Mouse (Mus musculus) liver, postnatal 0 days (tissue): ENCODE measurements around the gene Rnf41. TPM values are rescaled to one million over a fixed set of nuclear protein-coding genes. Genes with fewer than 3 reads are reported as not detected.

ENCODE experiments used
- ATAC-seq: fragments of 200-750 bp; cut with Nextera tagmentation; 2 replicates; pipeline ENCODE4 v1.8.0; 2017; ENCODE audit warnings: mild to moderate bottlenecking, moderate library complexity
- DNase-seq: peaks from one replicate; pipeline ENCODE4 v3.0.0-alpha.2; 2016
- H3K27ac ChIP-seq: fragments of 300-500 bp; sonication (generic); 2 replicates; pipeline ENCODE4 v1.5.1; 2014; ENCODE audit warnings: antibody characterized with exemption, moderate library complexity, mild to moderate bottlenecking, low read depth
- H3K27me3 ChIP-seq: fragments of 300-500 bp; sonication (generic); 2 replicates; pipeline ENCODE4 v1.6.1; 2014; ENCODE audit warnings: low read length, control low read depth, mixed read lengths; ENCODE audit not compliant: insufficient read depth
- H3K36me3 ChIP-seq: fragments of 300-500 bp; sonication (generic); replicated peaks from 2 replicates; pipeline ENCODE4 v1.6.1; 2014; ENCODE audit warnings: mild to moderate bottlenecking, control low read depth, low read length, moderate library complexity, mixed read lengths; ENCODE audit not compliant: insufficient read depth
- H3K4me1 ChIP-seq: fragments of 300-500 bp; sonication (generic); 2 replicates; pipeline ENCODE4 v1.6.1; 2014; ENCODE audit warnings: antibody characterized with exemption, mild to moderate bottlenecking, control low read depth; ENCODE audit not compliant: insufficient read depth
- H3K4me2 ChIP-seq: fragments of 300-500 bp; sonication (generic); 2 replicates; pipeline ENCODE4 v1.6.1; 2014; ENCODE audit warnings: low read depth, mild to moderate bottlenecking, low read length, moderate library complexity, mixed read lengths
- H3K4me3 ChIP-seq: fragments of 300-500 bp; sonication (generic); 2 replicates; pipeline ENCODE4 v1.5.1; 2014; ENCODE audit warnings: low read depth, low read length
- H3K9ac ChIP-seq: fragments of 300-500 bp; sonication (generic); replicated peaks from 2 replicates; pipeline ENCODE4 v1.6.1; 2014; ENCODE audit warnings: mild to moderate bottlenecking, moderate library complexity
- H3K9me3 ChIP-seq: fragments of 300-500 bp; sonication (generic); 2 replicates; pipeline ENCODE4 v1.6.1; 2016; ENCODE audit warnings: mild to moderate bottlenecking, control low read depth, low read length, mixed read lengths
- CTCF ChIP-seq: sonication (generic); IDR thresholded peaks from 2 replicates; pipeline ENCODE4 v1.5.1; 2016; ENCODE audit warnings: antibody characterized with exemption, low read depth
- EP300 ChIP-seq: IDR thresholded peaks from 2 replicates; pipeline ENCODE4 v1.6.1; 2016; ENCODE audit warnings: antibody characterized with exemption, low read depth, mild to moderate bottlenecking
- WGBS: fragments of 180-500 bp; shearing (Covaris S2); extraction: QIAGEN DNeasy Blood & Tissue Kit; methylation state at CpG from one replicate; pipeline ENCODE4 v1.1.7; 2014; ENCODE audit not compliant: insufficient replicate concordance; 5-methylcytosine and 5-hydroxymethylcytosine counted together
- polyA plus RNA-seq: library from polyadenylated mRNA; unstranded; fragments of >200 nt; fragmentation: Nextera tagmentation; extraction: Ambion mirVana; gene quantifications from 2 replicates; pipeline ENCODE4 v1.2.1, GENCODE M21; 2015

Gene Rnf41
- polyA plus RNA-seq, 1 experiment from 2014 or later: 7.2 TPM

- Histone ChIP-seq H3K27me3 (no peaks in the 10 kb centered on the region), H3K4me2 (no peak overlapping the region), H3K27ac (no peak overlapping the region), H3K4me1 (peaks cover 4% of the 10 kb centered on the region; the same call in 1 of the 2 replicates), H3K36me3 (peaks cover 9% of the 10 kb centered on the region; the same call in 1 of the 2 replicates), H3K9me3 (no peaks in the 10 kb centered on the region), H3K4me3 (no peak overlapping the region), H3K9ac (no peak overlapping the region)
- ATAC-seq: no peak
- no peak for DNase-seq
- TF ChIP-seq EP300 (no peak), CTCF (no peak)
- WGBS: 76% methylated on average over 9 of the region's 9 CpGs
Measured at GRCm38 (mm10) chr10:128401638-128402037, 9.8 kb upstream of the Rnf41 start.

DNA sequence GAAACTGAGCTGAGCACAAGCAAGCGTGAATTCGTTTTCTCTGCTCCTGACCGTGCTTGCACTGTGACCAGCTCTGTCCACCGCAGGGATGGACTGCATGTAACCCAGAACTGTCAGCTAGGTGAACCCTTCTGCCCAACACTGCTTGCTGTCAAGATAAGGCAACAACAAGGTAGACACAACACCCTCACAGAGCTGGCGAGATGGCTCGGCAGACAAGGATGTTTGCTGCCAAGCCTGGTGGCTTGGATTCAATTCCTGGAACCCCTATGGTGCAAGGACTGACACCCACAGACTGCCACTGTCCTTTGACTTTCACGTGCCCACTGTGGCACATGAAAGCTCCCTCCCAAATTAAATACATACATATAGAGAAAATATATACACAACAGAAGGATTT is 7.5 kb upstream of the Rnf41 start:
- Histone ChIP-seq H3K36me3 (peaks cover 12% of the 10 kb centered on the region), H3K9me3 (no peaks in the 10 kb centered on the region), H3K27me3 (no peaks in the 10 kb centered on the region), H3K4me2 (no peak overlapping the region), H3K4me3 (no peak overlapping the region), H3K27ac (no peak overlapping the region), H3K4me1 (no peaks in the 10 kb centered on the region; the same call in none of the 2 replicates), H3K9ac (no peak overlapping the region)
- WGBS: 87% methylated on average over 7 of the region's 7 CpGs
- no peak for DNase-seq
- ATAC-seq: no peak
- no peak for TF ChIP-seq CTCF
- TF ChIP-seq EP300: no peak

- Histone ChIP-seq H3K4me1 (peaks cover 26% of the 10 kb centered on the region), H3K9ac (peak overlapping the region; percentile 78), H3K27ac (peak overlapping the region; percentile 48), H3K4me2 (peak overlapping the region; percentile 94), H3K4me3 (peak overlapping the region; percentile 78), H3K27me3 (no peaks in the 10 kb centered on the region), H3K9me3 (no peaks in the 10 kb centered on the region), H3K36me3 (peaks cover 12% of the 10 kb centered on the region)
- TF ChIP-seq EP300 (no peak), CTCF (no peak)
- 18% methylated on average over 35 of the region's 35 CpGs for WGBS
- DNase-seq (no peak), ATAC-seq (no peak; the same call in 1 of the 2 replicates)
Measured at GRCm38 (mm10) chr10:128408591-128409535, 2.6 kb upstream of the Rnf41 start.

GRCm38 (mm10) chr10:128409692-128410559 is 1.5 kb upstream of the Rnf41 start:
- peak; percentile 88 for ATAC-seq
- Histone ChIP-seq H3K27ac (peak overlapping the region; percentile 86), H3K9ac (peak overlapping the region; percentile 82), H3K36me3 (peaks cover 15% of the 10 kb centered on the region), H3K27me3 (no peaks in the 10 kb centered on the region), H3K4me1 (peaks cover 30% of the 10 kb centered on the region), H3K4me3 (peak overlapping the region; percentile 78), H3K4me2 (peak overlapping the region; percentile 94), H3K9me3 (no peaks in the 10 kb centered on the region)
- peak; percentile 96 for DNase-seq
- TF ChIP-seq EP300 (peak; percentile 56; the same call in 1 of the 2 replicates), CTCF (peak; percentile 82)
- 4% methylated on average over 36 of the region's 36 CpGs for WGBS

- no peak for TF ChIP-seq EP300
- no peak for TF ChIP-seq CTCF
- WGBS: 19% methylated on average over 4 of the region's 4 CpGs
- no peaks in the 10 kb centered on the region for H3K27me3 ChIP-seq
- H3K9me3 ChIP-seq: no peaks in the 10 kb centered on the region
- peak overlapping the region; percentile 86 for H3K27ac ChIP-seq
- H3K4me3 ChIP-seq: peak overlapping the region; percentile 78
- ATAC-seq: no peak
- peaks cover 30% of the 10 kb centered on the region for H3K4me1 ChIP-seq
- peak overlapping the region; percentile 82 for H3K9ac ChIP-seq
- peak overlapping the region; percentile 94 for H3K4me2 ChIP-seq
- H3K36me3 ChIP-seq: peaks cover 16% of the 10 kb centered on the region
- DNase-seq: no peak
Measured at GRCm38 (mm10) chr10:128410560-128410845, 954 bp upstream of the Rnf41 start.

DNA sequence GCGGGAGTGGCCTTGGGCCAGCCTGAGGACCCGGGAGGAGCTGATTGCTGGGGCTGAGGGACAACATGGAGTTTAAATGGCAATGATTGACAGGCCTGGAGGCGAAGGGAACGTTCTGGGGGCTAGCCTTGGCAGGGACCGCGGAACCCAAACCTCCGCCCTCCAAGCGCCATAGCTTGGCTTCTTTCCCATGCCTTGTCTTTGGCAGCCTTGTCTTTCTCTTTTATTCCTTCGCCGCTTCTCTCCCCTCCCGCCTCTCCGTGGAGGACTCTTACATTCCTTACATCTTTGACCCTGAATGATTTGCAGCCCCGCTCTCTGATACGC is 561 bp downstream of the Rnf41 start:
- WGBS: 3% methylated on average over 14 of the region's 14 CpGs
- TF ChIP-seq EP300 (no peak), CTCF (no peak)
- H3K27ac ChIP-seq: peak overlapping the region; percentile 86; the same call in 1 of the 2 replicates
- H3K36me3 ChIP-seq: peaks cover 21% of the 10 kb centered on the region
- H3K9me3 ChIP-seq: no peaks in the 10 kb centered on the region
- ATAC-seq (no peak), DNase-seq (no peak)
- peaks cover 30% of the 10 kb centered on the region for H3K4me1 ChIP-seq
- H3K27me3 ChIP-seq: no peaks in the 10 kb centered on the region
- peak overlapping the region; percentile 82 for H3K9ac ChIP-seq
- H3K4me3 ChIP-seq: peak overlapping the region; percentile 78
- peak overlapping the region; percentile 94 for H3K4me2 ChIP-seq
